Mouse (Mus musculus): ENCODE measurements around the gene Epb41l5. TPM values are rescaled to one million over a fixed set of nuclear protein-coding genes. Genes with fewer than 3 reads are reported as not detected.

Epb41l5 gene
- polyA plus RNA-seq, 1 experiment from 2014 or later = 16.8 TPM

- Histone ChIP-seq H3K27me3 (replicated peaks; ENCODE audit: control insufficient read depth, insufficient read depth, low read length) (no peaks in the 10 kb centered on the region), H3K4me1 (ENCODE audit: control insufficient read depth, insufficient read depth, low read length) (no peaks in the 10 kb centered on the region), H3K4me2 (ENCODE audit: low read length) (no peak overlapping the region), H3K27ac (ENCODE audit: low read depth, low read length) (no peak overlapping the region), H3K9ac (ENCODE audit: low read length) (no peak overlapping the region), H3K36me3 (ENCODE audit: control insufficient read depth, insufficient read depth, low read length) (no peaks in the 10 kb centered on the region), H3K4me3 (ENCODE audit: low read depth, low read length) (no peak overlapping the region), H3K9me3 (replicated peaks; ENCODE audit: control insufficient read depth, low read length) (no peaks in the 10 kb centered on the region)
- ATAC-seq (no peak), DNase-seq (ENCODE audit: low spot score) (no peak)
- 89% methylated on average over 2 of the region's 2 CpGs for WGBS
Measured at GRCm38 (mm10) chr1:119649627-119650026, 827 bp upstream of the Epb41l5 start.

- Histone ChIP-seq H3K4me1 (ENCODE audit: control insufficient read depth, insufficient read depth, low read length) (no peaks in the 10 kb centered on the region), H3K4me2 (ENCODE audit: low read length) (no peak overlapping the region), H3K4me3 (ENCODE audit: low read depth, low read length) (no peak overlapping the region), H3K9me3 (replicated peaks; ENCODE audit: control insufficient read depth, low read length) (no peaks in the 10 kb centered on the region), H3K9ac (ENCODE audit: low read length) (no peak overlapping the region), H3K36me3 (ENCODE audit: control insufficient read depth, insufficient read depth, low read length) (no peaks in the 10 kb centered on the region), H3K27ac (ENCODE audit: low read depth, low read length) (no peak overlapping the region), H3K27me3 (replicated peaks; ENCODE audit: control insufficient read depth, insufficient read depth, low read length) (no peaks in the 10 kb centered on the region)
- 59% methylated on average over 2 of the region's 2 CpGs for WGBS
- no peak for ATAC-seq
- no peak for DNase-seq (ENCODE audit: low spot score)
Measured at GRCm38 (mm10) chr1:119646356-119646755, 2.4 kb downstream of the Epb41l5 start.

GRCm38 (mm10) chr1:119642367-119642766, 6.4 kb downstream of the Epb41l5 start:
- H3K4me2 ChIP-seq (ENCODE audit: low read length) = no peak overlapping the region
- WGBS = 17% methylated on average over 12 of the region's 12 CpGs
- no peak overlapping the region for H3K9ac ChIP-seq (ENCODE audit: low read length)
- no peaks in the 10 kb centered on the region for H3K36me3 ChIP-seq (ENCODE audit: control insufficient read depth, insufficient read depth, low read length)
- H3K9me3 ChIP-seq (replicated peaks; ENCODE audit: control insufficient read depth, low read length) = no peaks in the 10 kb centered on the region
- no peaks in the 10 kb centered on the region for H3K4me1 ChIP-seq (ENCODE audit: control insufficient read depth, insufficient read depth, low read length)
- ATAC-seq (peak; percentile 78), DNase-seq (ENCODE audit: low spot score) (peak; percentile 58)
- no peak overlapping the region for H3K27ac ChIP-seq (ENCODE audit: low read depth, low read length)
- H3K4me3 ChIP-seq (ENCODE audit: low read depth, low read length) = no peak overlapping the region
- H3K27me3 ChIP-seq (replicated peaks; ENCODE audit: control insufficient read depth, insufficient read depth, low read length) = no peaks in the 10 kb centered on the region

GRCm38 (mm10) chr1:119641090-119641812, 7.5 kb downstream of the Epb41l5 start:
- DNase-seq (ENCODE audit: low spot score) = no peak

GRCm38 (mm10) chr1:119640006-119640405, 8.8 kb downstream of the Epb41l5 start:
- no peaks in the 10 kb centered on the region for H3K9me3 ChIP-seq (replicated peaks; ENCODE audit: control insufficient read depth, low read length)
- DNase-seq (ENCODE audit: low spot score) (no peak), ATAC-seq (no peak)
- no peaks in the 10 kb centered on the region for H3K27me3 ChIP-seq (replicated peaks; ENCODE audit: control insufficient read depth, insufficient read depth, low read length)
- H3K4me3 ChIP-seq (ENCODE audit: low read depth, low read length) = no peak overlapping the region
- H3K9ac ChIP-seq (ENCODE audit: low read length) = no peak overlapping the region
- 0 out of 2 replicates have a peak, but pooled peaks cover 7% of the 10 kb centered on the region for H3K36me3 ChIP-seq (ENCODE audit: control insufficient read depth, insufficient read depth, low read length)
- H3K4me2 ChIP-seq (ENCODE audit: low read length) = no peak overlapping the region
- WGBS = 89% methylated on average over 2 of the region's 2 CpGs
- H3K4me1 ChIP-seq (ENCODE audit: control insufficient read depth, insufficient read depth, low read length) = no peaks in the 10 kb centered on the region
- no peak overlapping the region for H3K27ac ChIP-seq (ENCODE audit: low read depth, low read length)

More at GRCm38 (mm10) chr1:119641090-119641812, 7.5 kb downstream of the Epb41l5 start:
- Histone ChIP-seq H3K27ac (ENCODE audit: low read depth, low read length) (no peak overlapping the region), H3K9me3 (replicated peaks; ENCODE audit: control insufficient read depth, low read length) (no peaks in the 10 kb centered on the region), H3K36me3 (ENCODE audit: control insufficient read depth, insufficient read depth, low read length) (0 out of 2 replicates have a peak, but pooled peaks cover 7% of the 10 kb centered on the region), H3K4me3 (ENCODE audit: low read depth, low read length) (no peak overlapping the region), H3K9ac (ENCODE audit: low read length) (no peak overlapping the region), H3K4me2 (ENCODE audit: low read length) (no peak overlapping the region), H3K27me3 (replicated peaks; ENCODE audit: control insufficient read depth, insufficient read depth, low read length) (no peaks in the 10 kb centered on the region), H3K4me1 (ENCODE audit: control insufficient read depth, insufficient read depth, low read length) (no peaks in the 10 kb centered on the region)
- ATAC-seq = no peak

GRCm38 (mm10) chr1:119637188-119638023, 11.4 kb downstream of the Epb41l5 start:
- Histone ChIP-seq H3K4me3 (ENCODE audit: low read depth, low read length) (no peak overlapping the region), H3K9ac (ENCODE audit: low read length) (no peak overlapping the region), H3K4me2 (ENCODE audit: low read length) (no peak overlapping the region), H3K27me3 (replicated peaks; ENCODE audit: control insufficient read depth, insufficient read depth, low read length) (no peaks in the 10 kb centered on the region), H3K4me1 (ENCODE audit: control insufficient read depth, insufficient read depth, low read length) (no peaks in the 10 kb centered on the region), H3K9me3 (replicated peaks; ENCODE audit: control insufficient read depth, low read length) (no peaks in the 10 kb centered on the region), H3K36me3 (ENCODE audit: control insufficient read depth, insufficient read depth, low read length) (peaks cover 7% of the 10 kb centered on the region; the same call in 1 of the 2 replicates), H3K27ac (ENCODE audit: low read depth, low read length) (no peak overlapping the region)
- ATAC-seq (no peak), DNase-seq (ENCODE audit: low spot score) (no peak)
- 90% methylated on average over 6 of the region's 6 CpGs for WGBS

GRCm38 (mm10) chr1:119634746-119635145, 14.1 kb downstream of the Epb41l5 start:
- no peak for ATAC-seq
- no peaks in the 10 kb centered on the region for H3K4me1 ChIP-seq (ENCODE audit: control insufficient read depth, insufficient read depth, low read length)
- no peak for DNase-seq (ENCODE audit: low spot score)
- no peak overlapping the region for H3K27ac ChIP-seq (ENCODE audit: low read depth, low read length)
- H3K27me3 ChIP-seq (replicated peaks; ENCODE audit: control insufficient read depth, insufficient read depth, low read length) = no peaks in the 10 kb centered on the region
- no peaks in the 10 kb centered on the region for H3K9me3 ChIP-seq (replicated peaks; ENCODE audit: control insufficient read depth, low read length)
- 55% methylated on average over 3 of the region's 3 CpGs for WGBS
- H3K4me3 ChIP-seq (ENCODE audit: low read depth, low read length) = no peak overlapping the region
- no peak overlapping the region for H3K4me2 ChIP-seq (ENCODE audit: low read length)
- H3K9ac ChIP-seq (ENCODE audit: low read length) = no peak overlapping the region
- peaks cover 10% of the 10 kb centered on the region; the same call in 1 of the 2 replicates for H3K36me3 ChIP-seq (ENCODE audit: control insufficient read depth, insufficient read depth, low read length)

- DNase-seq (ENCODE audit: low spot score) (no peak), ATAC-seq (no peak)
- Histone ChIP-seq H3K27me3 (replicated peaks; ENCODE audit: control insufficient read depth, insufficient read depth, low read length) (no peaks in the 10 kb centered on the region), H3K4me3 (ENCODE audit: low read depth, low read length) (no peak overlapping the region), H3K27ac (ENCODE audit: low read depth, low read length) (no peak overlapping the region), H3K4me2 (ENCODE audit: low read length) (no peak overlapping the region), H3K9me3 (replicated peaks; ENCODE audit: control insufficient read depth, low read length) (no peaks in the 10 kb centered on the region), H3K4me1 (ENCODE audit: control insufficient read depth, insufficient read depth, low read length) (no peaks in the 10 kb centered on the region), H3K9ac (ENCODE audit: low read length) (no peak overlapping the region), H3K36me3 (ENCODE audit: control insufficient read depth, insufficient read depth, low read length) (peaks cover 3% of the 10 kb centered on the region; the same call in 1 of the 2 replicates)
- WGBS = 90% methylated on average over 1 of the region's 1 CpGs
Measured at GRCm38 (mm10) chr1:119630428-119630827, 18.4 kb downstream of the Epb41l5 start.

- Histone ChIP-seq H3K27ac (ENCODE audit: low read depth, low read length) (no peak overlapping the region), H3K4me1 (ENCODE audit: control insufficient read depth, insufficient read depth, low read length) (no peaks in the 10 kb centered on the region), H3K4me2 (ENCODE audit: low read length) (no peak overlapping the region), H3K36me3 (ENCODE audit: control insufficient read depth, insufficient read depth, low read length) (no peaks in the 10 kb centered on the region), H3K9me3 (replicated peaks; ENCODE audit: control insufficient read depth, low read length) (no peaks in the 10 kb centered on the region), H3K9ac (ENCODE audit: low read length) (no peak overlapping the region), H3K4me3 (ENCODE audit: low read depth, low read length) (no peak overlapping the region), H3K27me3 (replicated peaks; ENCODE audit: control insufficient read depth, insufficient read depth, low read length) (no peaks in the 10 kb centered on the region)
- WGBS = 96% methylated on average over 4 of the region's 4 CpGs
- DNase-seq (ENCODE audit: low spot score) = no peak
- no peak for ATAC-seq
Measured at GRCm38 (mm10) chr1:119626837-119627236, 22.0 kb downstream of the Epb41l5 start.
